Mouse (Mus musculus): ENCODE results near the gene 2210011C24Rik.
A peak's percentile ranks its signal among the peaks of the same experiment; 100 is the strongest.
"Not testable (repeated sequence)": the region's sequence is repeated elsewhere in the genome, so short reads cannot be mapped to it uniquely, and the experiment has no call there.

2210011C24Rik gene

GRCm38 (mm10) chr8:84021096-84021495 lies 9.1 kb upstream of the 2210011C24Rik start, which contains the start of gene Palm3:
TSS of gene Palm3 (plus strand) at chr8:84021471.
- no peak for DNase-seq (ENCODE audit: low read depth in 2 of 2, low spot score in 2 of 2)

GRCm38 (mm10) chr8:84019738-84020137 lies 7.8 kb upstream of the 2210011C24Rik start:
- no peak for DNase-seq (ENCODE audit: low read depth in 2 of 2, low spot score in 2 of 2)

- DNase-seq (ENCODE audit: low read depth in 2 of 2, low spot score in 2 of 2): no peak
These were observed 3.9 kb upstream of the 2210011C24Rik start for GRCm38 (mm10) chr8:84015833-84016232.

GRCm38 (mm10) chr8:84012499-84013165 lies 661 bp upstream of the 2210011C24Rik start:
- DNase-seq (ENCODE audit: low read depth in 2 of 2, low spot score in 2 of 2): no peak

- peak; percentile 49 to 51 for DNase-seq (ENCODE audit: low read depth in 2 of 2, low spot score in 2 of 2)
These were observed 1.1 kb downstream of the 2210011C24Rik start for GRCm38 (mm10) chr8:84010625-84011611.

GRCm38 (mm10) chr8:84009876-84010275 lies 2.1 kb downstream of the 2210011C24Rik start:
- DNase-seq (ENCODE audit: low read depth in 2 of 2, low spot score in 2 of 2): peak; percentile 67 to 77

- DNase-seq (ENCODE audit: low read depth in 2 of 2, low spot score in 2 of 2): no peak
These were observed 3.6 kb downstream of the 2210011C24Rik start for GRCm38 (mm10) chr8:84008362-84008761.

- not testable (repeated sequence) for DNase-seq (ENCODE audit: low read depth in 2 of 2, low spot score in 2 of 2)
These were observed 6.5 kb downstream of the 2210011C24Rik start for GRCm38 (mm10) chr8:84005502-84005901.

GRCm38 (mm10) chr8:84004533-84005201 lies 7.3 kb downstream of the 2210011C24Rik start:
- DNase-seq (ENCODE audit: low read depth in 2 of 2, low spot score in 2 of 2): peak; percentile 86 to 91

- no peak for DNase-seq (ENCODE audit: low read depth in 2 of 2, low spot score in 2 of 2)
These were observed 8.2 kb downstream of the 2210011C24Rik start for GRCm38 (mm10) chr8:84003612-84004246.

GRCm38 (mm10) chr8:84002957-84003611 lies 8.9 kb downstream of the 2210011C24Rik start:
- DNase-seq (ENCODE audit: low read depth in 2 of 2, low spot score in 2 of 2): no peak

- DNase-seq (ENCODE audit: low read depth in 2 of 2, low spot score in 2 of 2): no peak
These were observed 10.5 kb downstream of the 2210011C24Rik start, which contains the start of gene 1700067K01Rik for GRCm38 (mm10) chr8:84001281-84002000. TSS of gene 1700067K01Rik (plus strand) at chr8:84001502.

- no peak for DNase-seq (ENCODE audit: low read depth in 2 of 2, low spot score in 2 of 2)
These were observed 12.1 kb downstream of the 2210011C24Rik start for GRCm38 (mm10) chr8:83999825-84000224.

- no peak for DNase-seq (ENCODE audit: low read depth in 2 of 2, low spot score in 2 of 2)
These were observed 12.8 kb downstream of the 2210011C24Rik start for GRCm38 (mm10) chr8:83999057-83999705.

GRCm38 (mm10) chr8:83998231-83999056 lies 13.5 kb downstream of the 2210011C24Rik start:
- DNase-seq (ENCODE audit: low read depth in 2 of 2, low spot score in 2 of 2): peak; percentile 44 to 70

GRCm38 (mm10) chr8:83997511-83998141 lies 14.3 kb downstream of the 2210011C24Rik start, which contains the start of gene Samd1:
TSS of gene Samd1 (plus strand) at chr8:83997672.
- DNase-seq (ENCODE audit: low read depth in 2 of 2, low spot score in 2 of 2): peak in 1 of 2 experiments; percentile 30
